Mouse (Mus musculus) erythroblast, adult 5-6 weeks (primary cell): ENCODE measurements around the gene Il33. TPM values are rescaled to one million over a fixed set of nuclear protein-coding genes. Genes with fewer than 3 reads are reported as not detected.
"Not testable (repeated sequence)": the region's sequence is repeated elsewhere in the genome, so short reads cannot be mapped to it uniquely, and the experiment has no call there.

Source experiments
- ATAC-seq: replicated peaks from 2 replicates; pipeline ENCODE4 v1.8.0; 2016; ENCODE audit warnings: moderate number of reproducible peaks, mild to moderate bottlenecking, moderate TSS enrichment, inconsistent platforms; ENCODE audit not compliant: poor library complexity, low FRiP score, severe bottlenecking
- total RNA-seq, 2 experiments: library from RNA; stranded (forward) in 1 of 2; stranded (reverse) in 1 of 2; fragments of 150-400 nt in 1 of 2; fragments of 200-764, 138-1000 nt in 1 of 2; gene quantifications; 2 replicates each; pipeline versions ENCODE4 v1.2.3 to v1.2.4; 2015 to 2017; ENCODE audit warnings: low replicate concordance in 2 of 2

Gene Il33
- total RNA-seq, 2 experiments from 2014 or later, result not detected

GRCm38 (mm10) chr19:29926101-29926755 is 1.3 kb downstream of the Il33 start:
- ATAC-seq, result no peak

- no peak for ATAC-seq
Measured at GRCm38 (mm10) chr19:29930296-29930695, 5.4 kb downstream of the Il33 start.

- ATAC-seq, result no peak
Measured at GRCm38 (mm10) chr19:29937445-29937844, 12.5 kb downstream of the Il33 start.

GRCm38 (mm10) chr19:29940239-29940638 is 15.3 kb downstream of the Il33 start:
- no peak for ATAC-seq

GRCm38 (mm10) chr19:29941208-29941607 is 16.3 kb downstream of the Il33 start:
- no peak for ATAC-seq

GRCm38 (mm10) chr19:29942358-29942757 is 17.4 kb downstream of the Il33 start:
- no peak for ATAC-seq

- ATAC-seq, result no peak
Measured at GRCm38 (mm10) chr19:29944426-29944825, 19.5 kb downstream of the Il33 start.

GRCm38 (mm10) chr19:29944935-29945334 is 20.0 kb downstream of the Il33 start:
- not testable (repeated sequence) for ATAC-seq

GRCm38 (mm10) chr19:29945557-29946422 is 20.9 kb downstream of the Il33 start:
- no peak for ATAC-seq

- ATAC-seq, result no peak
Measured at GRCm38 (mm10) chr19:29946423-29946716, 21.5 kb downstream of the Il33 start.

GRCm38 (mm10) chr19:29947056-29947455 is 22.1 kb downstream of the Il33 start:
- ATAC-seq, result no peak

GRCm38 (mm10) chr19:29947891-29948801 is 23.2 kb downstream of the Il33 start:
- 0 out of 2 replicates have a peak, but pooled peaks have one; percentile 39 for ATAC-seq

- no peak for ATAC-seq
Measured at GRCm38 (mm10) chr19:29952538-29952937, 27.6 kb downstream of the Il33 start.

GRCm38 (mm10) chr19:29953833-29954232 is 28.9 kb downstream of the Il33 start:
- ATAC-seq, result no peak

GRCm38 (mm10) chr19:29955454-29955853 is 30.5 kb downstream of the Il33 start:
- ATAC-seq, result no peak

- no peak for ATAC-seq
Measured at GRCm38 (mm10) chr19:29960906-29961305, 36.0 kb downstream of the Il33 start.

- no peak for ATAC-seq
Measured at GRCm38 (mm10) chr19:29961842-29962241, 36.9 kb downstream of the Il33 start.

- ATAC-seq, result no peak
Measured at GRCm38 (mm10) chr19:29963598-29964092, 38.7 kb downstream of the Il33 start.

- no peak for ATAC-seq
Measured at GRCm38 (mm10) chr19:29967960-29968359, 43.0 kb downstream of the Il33 start.

GRCm38 (mm10) chr19:29973396-29973795 is 48.5 kb downstream of the Il33 start:
- no peak for ATAC-seq
